Mouse (Mus musculus): Measurements from ENCODE around the gene Arih2. TPM values are rescaled to one million over a fixed set of nuclear protein-coding genes. Genes with fewer than 3 reads are reported as not detected.

Gene Arih2
- polyA plus RNA-seq, 1 experiment from 2014 or later = 54.8 TPM

DNA sequence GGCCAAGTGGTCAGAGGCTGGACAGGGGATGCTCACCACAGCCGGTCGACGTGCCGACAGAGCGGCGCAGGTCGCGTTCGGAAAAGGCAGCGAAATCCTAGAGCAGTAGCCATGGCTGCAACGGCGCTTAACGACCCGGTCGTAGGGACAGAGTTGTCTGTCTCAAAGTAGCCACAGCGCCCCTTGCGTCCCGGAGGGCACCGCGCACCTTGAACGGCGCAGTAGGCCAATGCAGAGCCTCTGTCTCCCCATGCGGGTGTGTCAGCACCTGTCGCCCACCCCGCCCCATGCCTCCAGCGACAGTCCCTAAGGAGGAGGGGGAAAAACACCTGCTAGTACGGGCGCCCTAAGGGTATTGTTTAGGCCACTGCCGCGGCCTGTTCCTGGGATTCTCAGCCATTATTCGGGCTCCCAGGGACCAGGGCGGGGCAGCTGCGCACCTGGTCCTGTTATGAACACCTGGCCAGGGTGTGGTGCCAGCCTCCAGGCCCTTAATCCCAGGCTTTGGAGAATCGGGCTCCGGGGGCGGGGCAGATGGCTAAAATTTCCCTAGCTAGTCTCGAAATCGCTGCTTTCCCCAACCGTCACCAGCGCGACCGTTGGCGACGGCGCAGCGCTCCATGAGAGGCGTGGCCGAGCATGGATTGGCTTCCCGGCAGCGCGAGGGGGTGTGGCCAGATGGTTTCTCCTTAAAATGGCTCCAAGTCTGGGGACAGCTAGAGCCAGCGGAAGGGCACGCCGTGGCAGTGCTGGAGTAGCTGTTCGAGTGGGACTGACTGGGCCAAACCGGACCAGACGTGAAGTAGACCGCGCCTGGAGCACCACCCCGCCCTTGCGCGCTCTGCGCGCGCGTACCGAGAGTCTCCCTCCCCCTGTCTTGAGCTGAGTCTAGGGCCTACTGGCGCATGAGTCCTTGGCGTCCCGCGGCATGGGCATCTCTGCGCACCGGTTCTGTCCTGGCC, 82.1 kb downstream of the Arih2 start, which contains the start of gene Ndufaf3:
TSS of gene Ndufaf3 (minus strand) at position 620 of the 962 bp plus-strand sequence.
- H3K4me3 ChIP-seq = peak within 1 kb of the TSS; percentile 56
- no peaks in the 10 kb centered on the region for H3K9me3 ChIP-seq (replicated peaks)
- under 1% methylated on average over 73 of the region's 73 CpGs for WGBS
- peaks cover 54% of the 10 kb centered on the region for H3K36me3 ChIP-seq
- peak; percentile 77 for ATAC-seq (ENCODE audit: low FRiP score)
- H3K4me2 ChIP-seq (replicated peaks) = peak within 1 kb of the TSS; percentile 85
- H3K27me3 ChIP-seq = no peaks in the 10 kb centered on the region
- peak within 1 kb of the TSS; percentile 94 for H3K27ac ChIP-seq
- H3K9ac ChIP-seq = peak within 1 kb of the TSS; percentile 82
- peaks cover 41% of the 10 kb centered on the region for H3K4me1 ChIP-seq

DNA sequence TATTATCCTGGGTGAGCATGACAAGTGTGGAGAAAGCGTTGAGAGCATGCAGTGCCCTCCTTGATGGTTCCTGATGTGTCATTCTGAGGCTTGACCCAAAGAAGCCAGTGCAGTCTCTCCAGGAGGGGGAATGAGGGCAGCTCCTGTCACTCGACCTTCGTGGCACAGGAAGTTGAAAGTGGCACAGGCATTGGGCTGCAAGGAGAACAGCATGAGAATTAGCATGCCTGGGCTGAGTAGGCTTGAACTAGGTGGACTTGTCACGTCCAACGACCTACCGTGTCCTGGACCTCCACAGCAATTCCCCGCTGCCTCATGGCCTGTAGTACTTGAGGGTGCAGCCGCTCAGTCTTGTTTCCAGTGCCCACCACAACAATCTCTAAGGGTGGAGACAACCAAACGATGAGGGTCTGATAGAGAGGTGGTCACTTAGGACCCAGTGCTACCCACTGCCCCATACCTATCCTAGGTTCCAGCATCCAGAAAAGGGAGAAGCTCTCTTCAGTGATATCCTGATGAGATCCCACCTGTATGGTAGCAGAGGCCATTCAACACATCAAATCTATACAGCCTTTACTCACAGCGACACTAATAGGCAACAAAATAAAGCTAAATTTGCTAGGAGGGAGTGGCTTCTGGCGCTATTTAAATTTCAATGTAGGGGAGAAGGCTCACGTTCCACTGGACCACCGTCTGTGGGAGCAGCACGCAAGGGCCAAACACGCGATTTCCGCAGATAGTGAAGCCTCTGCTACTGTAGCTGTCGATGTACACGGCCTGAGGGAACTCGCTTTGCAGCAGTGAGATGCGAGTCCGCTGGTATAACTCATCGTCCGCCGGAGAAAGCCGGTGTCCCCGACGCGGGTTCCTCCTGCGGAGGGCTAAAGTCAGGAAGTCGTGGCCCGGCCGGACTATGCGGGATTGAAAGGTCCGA, 83.0 kb downstream of the Arih2 start:
- H3K4me1 ChIP-seq = peaks cover 49% of the 10 kb centered on the region
- no peaks in the 10 kb centered on the region for H3K9me3 ChIP-seq (replicated peaks)
- H3K4me3 ChIP-seq = peak overlapping the region; percentile 56
- 12% methylated on average over 35 of the region's 35 CpGs for WGBS
- peak overlapping the region; percentile 85 for H3K4me2 ChIP-seq (replicated peaks)
- H3K27ac ChIP-seq = peak overlapping the region; percentile 94
- no peaks in the 10 kb centered on the region for H3K27me3 ChIP-seq
- H3K36me3 ChIP-seq = peaks cover 54% of the 10 kb centered on the region
- no peak for ATAC-seq (ENCODE audit: low FRiP score)
- peak overlapping the region; percentile 82 for H3K9ac ChIP-seq

DNA sequence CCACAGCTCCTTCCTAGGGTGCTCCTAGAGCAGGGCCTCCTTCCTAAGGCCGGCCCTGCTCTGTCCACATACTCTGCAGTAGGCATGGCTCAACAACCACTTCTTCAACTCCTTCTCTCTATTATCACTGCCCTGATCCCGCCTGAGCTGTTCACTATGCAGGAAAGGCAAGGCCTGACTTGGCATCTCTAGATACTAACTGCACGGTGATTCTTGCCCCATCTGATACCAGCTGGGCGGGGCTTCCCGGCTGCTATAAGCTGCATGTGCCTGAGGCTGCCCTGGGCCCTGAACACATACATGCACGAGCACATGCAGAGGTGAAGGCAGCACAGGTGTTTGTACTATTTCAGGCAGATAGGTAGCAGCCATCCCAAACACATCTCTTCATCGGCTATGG, 85.1 kb downstream of the Arih2 start:
- no peak for ATAC-seq (ENCODE audit: low FRiP score)
- no peaks in the 10 kb centered on the region for H3K9me3 ChIP-seq (replicated peaks)
- no peak overlapping the region for H3K4me3 ChIP-seq
- peaks cover 39% of the 10 kb centered on the region for H3K4me1 ChIP-seq
- no peak overlapping the region for H3K27ac ChIP-seq
- H3K9ac ChIP-seq = no peak overlapping the region
- H3K27me3 ChIP-seq = no peaks in the 10 kb centered on the region
- 89% methylated on average over 7 of the region's 7 CpGs for WGBS
- H3K36me3 ChIP-seq = peaks cover 52% of the 10 kb centered on the region
- no peak overlapping the region for H3K4me2 ChIP-seq (replicated peaks)

DNA sequence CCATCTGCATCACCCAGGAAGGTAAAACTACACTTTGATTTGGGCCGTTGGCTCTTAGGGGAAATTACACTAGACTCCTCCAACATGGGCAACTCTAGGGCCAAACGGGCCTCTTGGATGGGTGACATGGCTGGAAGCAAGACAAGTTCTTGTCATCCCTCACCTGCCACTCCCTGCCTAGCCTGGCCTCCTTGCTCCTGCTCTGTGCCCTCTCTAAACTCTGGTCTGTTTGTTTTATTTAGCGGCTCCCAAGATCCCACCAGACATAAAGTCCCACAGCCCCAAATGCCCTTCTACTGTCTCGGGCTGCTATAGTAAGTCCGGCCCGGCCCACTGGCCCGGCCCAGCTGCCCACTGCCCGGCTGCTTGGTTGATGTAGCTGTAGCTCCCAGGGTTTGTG, 85.5 kb downstream of the Arih2 start:
- H3K9ac ChIP-seq = no peak overlapping the region
- H3K4me3 ChIP-seq = no peak overlapping the region
- no peak overlapping the region for H3K4me2 ChIP-seq (replicated peaks)
- peaks cover 56% of the 10 kb centered on the region for H3K36me3 ChIP-seq
- no peak for ATAC-seq (ENCODE audit: low FRiP score)
- H3K27me3 ChIP-seq = no peaks in the 10 kb centered on the region
- peaks cover 36% of the 10 kb centered on the region for H3K4me1 ChIP-seq
- H3K9me3 ChIP-seq (replicated peaks) = no peaks in the 10 kb centered on the region
- 94% methylated on average over 8 of the region's 8 CpGs for WGBS
- H3K27ac ChIP-seq = no peak overlapping the region

DNA sequence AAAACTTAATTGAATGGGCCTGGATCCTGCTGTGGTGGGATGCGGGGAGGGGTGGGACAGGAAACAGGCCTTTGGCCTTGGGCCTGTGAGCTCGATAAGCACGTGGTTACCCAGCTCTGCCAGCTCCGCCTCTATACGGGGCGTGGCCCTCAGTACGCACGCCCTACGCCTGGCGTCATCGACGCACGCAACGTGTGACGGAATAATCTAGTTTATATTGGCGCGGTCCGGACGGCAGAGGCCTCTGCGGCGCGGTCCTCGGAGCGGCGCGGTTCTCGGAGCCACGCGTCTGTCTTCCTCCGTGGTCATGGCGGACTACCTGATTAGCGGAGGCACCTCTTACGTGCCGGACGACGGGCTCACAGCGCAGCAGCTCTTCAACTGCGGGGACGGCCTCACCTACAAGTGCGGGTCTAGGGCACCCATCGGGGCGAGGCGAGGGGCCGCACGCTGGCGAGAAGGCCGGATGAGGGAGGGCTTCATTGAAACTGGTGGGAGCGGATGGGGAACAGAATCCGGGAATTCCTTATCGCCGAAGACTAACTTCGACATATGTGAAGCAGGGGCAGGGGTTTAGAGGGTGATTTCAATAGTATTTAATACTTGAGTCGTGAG, 88.9 kb downstream of the Arih2 start, which contains the start of gene Impdh2:
TSS of gene Impdh2 (plus strand) at position 60 of the 615 bp plus-strand sequence.
- Histone ChIP-seq H3K4me3 (peak within 1 kb of the TSS; percentile 47), H3K4me2 (replicated peaks) (peak within 1 kb of the TSS; percentile 70), H3K27ac (peak within 1 kb of the TSS; percentile 24; the same call in 1 of the 2 replicates), H3K9me3 (replicated peaks) (no peaks in the 10 kb centered on the region), H3K27me3 (no peaks in the 10 kb centered on the region), H3K36me3 (peaks cover 82% of the 10 kb centered on the region), H3K4me1 (peaks cover 15% of the 10 kb centered on the region), H3K9ac (peak within 1 kb of the TSS; percentile 65)
- ATAC-seq (ENCODE audit: low FRiP score) = peak; percentile 98
- WGBS = under 1% methylated on average over 53 of the region's 53 CpGs

DNA sequence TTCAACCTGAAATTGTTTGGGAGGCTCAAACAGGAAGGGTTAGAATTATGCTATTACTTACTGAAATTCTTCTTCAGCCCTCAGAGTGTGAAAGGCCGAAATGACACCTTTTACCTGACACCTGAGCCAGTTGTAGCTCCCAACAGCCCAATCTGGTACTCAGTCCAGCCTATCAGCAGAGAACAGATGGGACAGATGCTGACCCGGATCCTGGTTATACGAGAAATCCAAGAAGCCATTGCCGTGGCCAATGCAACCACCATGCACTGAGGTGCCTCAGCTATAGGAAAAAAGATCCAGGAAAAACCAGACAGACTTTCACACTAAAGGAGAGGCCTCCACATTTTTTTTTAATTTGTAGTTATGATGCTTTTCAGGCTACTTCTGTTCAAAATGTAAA, 90.0 kb downstream of the Arih2 start:
- no peaks in the 10 kb centered on the region for H3K9me3 ChIP-seq (replicated peaks)
- no peak overlapping the region for H3K4me2 ChIP-seq (replicated peaks)
- peaks cover 77% of the 10 kb centered on the region for H3K36me3 ChIP-seq
- WGBS = 92% methylated on average over 4 of the region's 4 CpGs
- no peak overlapping the region for H3K4me3 ChIP-seq
- no peak overlapping the region for H3K27ac ChIP-seq
- H3K4me1 ChIP-seq = peaks cover 15% of the 10 kb centered on the region
- no peaks in the 10 kb centered on the region for H3K27me3 ChIP-seq
- ATAC-seq (ENCODE audit: low FRiP score) = no peak
- H3K9ac ChIP-seq = no peak overlapping the region

MicroRNAs encoded within 50 kb of the gene (microRNA counts, 519-probe panel; counts per million panel counts)
- microRNA mmu-miR-191 (4,358 counts per million, percentile 85 among the panel's probes with 10 or more counts), microRNA mmu-miR-425 (4,026 counts per million, percentile 82 among the panel's probes with 10 or more counts)

Small RNA genes lying within 50 kb of the gene (microRNA-seq; reads per million reads assigned to microRNA genes)
- gene Gm24083 = not detected
- not detected for gene Gm26298
- not detected for gene Mir191
- gene Mir425 = 2,062 reads per million, percentile 82 among the genes with 10 or more reads in this experiment

Other genes starting within 250 kb of the Arih2 start
- gene Ccdc36, start 220.9 kb downstream of the Arih2 start, polyA plus RNA-seq (2016; fragmentation: Nextera tagmentation; extraction: Ambion mirVana) = 1.2 and 1.3 TPM in 2 replicates
- not detected in 2 replicates for gene BC048562, start 212.9 kb downstream of the Arih2 start, polyA plus RNA-seq (2016; fragmentation: Nextera tagmentation; extraction: Ambion mirVana)
- gene Ccdc71, start 188.9 kb downstream of the Arih2 start, polyA plus RNA-seq (2016; fragmentation: Nextera tagmentation; extraction: Ambion mirVana) = 47.2 and 49.7 TPM in 2 replicates
- gene Klhdc8b, start 187.8 kb downstream of the Arih2 start, polyA plus RNA-seq (2016; fragmentation: Nextera tagmentation; extraction: Ambion mirVana) = 57.7 and 57.9 TPM in 2 replicates
- gene Lamb2, start 169.7 kb downstream of the Arih2 start, polyA plus RNA-seq (2016; fragmentation: Nextera tagmentation; extraction: Ambion mirVana) = 44.1 and 44.8 TPM in 2 replicates
- gene Usp19, start 158.8 kb downstream of the Arih2 start, polyA plus RNA-seq (2016; fragmentation: Nextera tagmentation; extraction: Ambion mirVana) = 107 and 112 TPM in 2 replicates
- 82.9 and 94.0 TPM in 2 replicates for gene Qars, start 141.7 kb downstream of the Arih2 start, polyA plus RNA-seq (2016; fragmentation: Nextera tagmentation; extraction: Ambion mirVana)
- gene Qrich1, start 132.6 kb downstream of the Arih2 start, polyA plus RNA-seq (2016; fragmentation: Nextera tagmentation; extraction: Ambion mirVana) = 162 and 171 TPM in 2 replicates
- gene Impdh2, start 89.1 kb downstream of the Arih2 start, polyA plus RNA-seq (2016; fragmentation: Nextera tagmentation; extraction: Ambion mirVana) = 128 and 131 TPM in 2 replicates
- 53.4 and 57.0 TPM in 2 replicates for gene Ndufaf3, start 82.0 kb downstream of the Arih2 start, polyA plus RNA-seq (2016; fragmentation: Nextera tagmentation; extraction: Ambion mirVana)
- gene Dalrd3, start 79.5 kb downstream of the Arih2 start, polyA plus RNA-seq (2016; fragmentation: Nextera tagmentation; extraction: Ambion mirVana) = 232 and 248 TPM in 2 replicates
- gene Wdr6, start 70.6 kb downstream of the Arih2 start, polyA plus RNA-seq (2016; fragmentation: Nextera tagmentation; extraction: Ambion mirVana) = 290 and 293 TPM in 2 replicates
- 19.0 and 19.9 TPM in 2 replicates for gene P4htm, start 51.7 kb downstream of the Arih2 start, polyA plus RNA-seq (2016; fragmentation: Nextera tagmentation; extraction: Ambion mirVana)
- gene Slc25a20, start 12.7 kb upstream of the Arih2 start, polyA plus RNA-seq (2016; fragmentation: Nextera tagmentation; extraction: Ambion mirVana) = 40.0 and 41.4 TPM in 2 replicates
- 59.3 and 63.8 TPM in 2 replicates for gene Prkar2a, start 39.9 kb upstream of the Arih2 start, polyA plus RNA-seq (2016; fragmentation: Nextera tagmentation; extraction: Ambion mirVana)
- gene Ip6k2, start 134.4 kb upstream of the Arih2 start, polyA plus RNA-seq (2016; fragmentation: Nextera tagmentation; extraction: Ambion mirVana) = 140 and 154 TPM in 2 replicates
- gene Nckipsd, start 159.0 kb upstream of the Arih2 start, polyA plus RNA-seq (2016; fragmentation: Nextera tagmentation; extraction: Ambion mirVana) = 20.2 and 23.3 TPM in 2 replicates
- 11.9 TPM in 2 replicates for gene Celsr3, start 176.9 kb upstream of the Arih2 start, polyA plus RNA-seq (2016; fragmentation: Nextera tagmentation; extraction: Ambion mirVana)
- gene Slc26a6, start 203.9 kb upstream of the Arih2 start, polyA plus RNA-seq (2016; fragmentation: Nextera tagmentation; extraction: Ambion mirVana) = 12.7 and 16.5 TPM in 2 replicates